Mouse (Mus musculus) heart, postnatal 0 days (tissue): Measurements from ENCODE around the gene Pigt.

Source experiments
- CTCF ChIP-seq: IDR thresholded peaks from 2 replicates; pipeline ENCODE4 v1.5.1; 2016; ENCODE audit warnings: antibody characterized with exemption, control low read depth, low read depth
- EP300 ChIP-seq: IDR thresholded peaks from 2 replicates; pipeline ENCODE4 v1.6.1; 2016; ENCODE audit warnings: antibody characterized with exemption, low read depth

DNA sequence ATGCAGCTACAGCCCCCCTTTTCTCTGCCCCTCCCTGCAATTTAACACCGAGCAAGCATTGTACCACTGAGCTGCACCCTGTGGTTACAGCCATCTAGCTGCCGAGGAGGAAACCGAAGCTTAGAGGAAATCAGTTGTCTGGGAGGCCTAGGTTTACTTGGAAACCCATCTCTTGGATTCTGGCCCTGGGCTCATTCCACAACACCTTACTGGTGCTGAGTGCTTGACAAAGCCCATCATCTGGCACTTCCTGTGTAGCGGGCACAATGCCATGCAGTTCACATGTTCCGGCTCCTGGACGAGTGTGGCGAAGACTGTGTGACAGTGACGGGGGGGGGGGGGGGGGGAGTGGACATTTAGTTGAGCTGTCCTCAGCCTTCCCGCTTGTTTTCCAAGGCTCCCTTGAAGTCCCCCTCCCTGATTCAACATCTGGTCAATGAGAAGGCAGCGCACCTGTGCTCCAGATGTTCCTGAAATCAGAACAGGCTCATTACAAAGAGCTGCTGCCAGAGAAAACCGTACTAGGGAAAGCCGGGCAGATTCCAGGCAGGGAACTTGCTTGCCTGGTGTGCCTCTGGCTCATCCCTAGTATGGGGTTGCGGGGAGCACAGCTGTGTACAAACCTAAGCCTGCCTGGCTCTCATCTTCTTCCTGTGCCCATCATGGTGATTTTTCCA lies 45.2 kb upstream of the Pigt start:
- peak; percentile 86 for TF ChIP-seq EP300
- TF ChIP-seq CTCF, result no peak
